Mouse (Mus musculus): ENCODE data around the gene Spats2l.

DNA sequence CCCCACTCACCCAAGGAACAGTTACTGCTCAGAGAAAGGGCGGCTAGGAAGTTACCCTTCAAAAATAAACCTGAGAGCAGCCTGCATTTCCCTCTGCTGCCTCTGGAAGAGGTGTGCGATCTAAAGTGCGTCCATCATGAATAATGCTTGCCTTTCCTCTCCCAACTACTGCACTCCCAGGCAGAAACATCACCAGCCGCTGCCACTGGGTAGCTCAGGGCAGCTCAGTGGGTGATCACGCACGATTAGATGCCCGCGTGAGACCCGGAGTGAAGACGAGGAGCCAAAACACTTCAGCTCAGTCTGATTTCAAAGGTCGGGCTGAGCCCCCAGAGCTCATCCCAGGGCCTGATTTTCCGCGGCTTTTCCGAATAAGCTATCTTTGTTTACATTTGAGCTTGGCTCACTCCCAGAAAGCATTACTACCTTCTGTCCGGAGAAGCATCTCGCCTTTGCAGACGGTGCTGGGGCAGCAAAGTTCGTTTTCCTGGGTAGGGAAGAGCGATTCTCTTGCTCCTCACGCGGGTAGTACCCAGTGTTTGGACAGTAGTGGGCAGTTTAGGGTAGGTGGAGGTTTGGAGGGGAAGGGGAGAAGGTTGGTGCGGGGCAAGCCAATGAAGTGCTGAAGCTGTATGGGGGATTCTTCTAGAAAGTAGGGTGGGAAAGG, at the start of gene Spats2l:
- no peak for TF ChIP-seq EP300 (IDR thresholded peaks at IDR 0.05; ENCODE audit: low read depth)
- TF ChIP-seq CTCF (IDR thresholded peaks at IDR 0.05; ENCODE audit: low read depth): no peak

All from liver, embryonic 14.5 days (tissue).